Mouse (Mus musculus) spleen, postnatal 0 days (tissue): Measurements from ENCODE around the gene Rims3. TPM values are rescaled to one million over a fixed set of nuclear protein-coding genes. Genes with fewer than 3 reads are reported as not detected.

Experiments
- polyA plus RNA-seq: library from polyadenylated mRNA; unstranded; fragments of >200 nt; fragmentation: Nextera tagmentation; extraction: Ambion mirVana; gene quantifications from 2 replicates; pipeline ENCODE4 v1.2.1, GENCODE M21; 2015

The Rims3 gene
- 0.33 and 0.34 TPM in 2 replicates for polyA plus RNA-seq

DNA sequence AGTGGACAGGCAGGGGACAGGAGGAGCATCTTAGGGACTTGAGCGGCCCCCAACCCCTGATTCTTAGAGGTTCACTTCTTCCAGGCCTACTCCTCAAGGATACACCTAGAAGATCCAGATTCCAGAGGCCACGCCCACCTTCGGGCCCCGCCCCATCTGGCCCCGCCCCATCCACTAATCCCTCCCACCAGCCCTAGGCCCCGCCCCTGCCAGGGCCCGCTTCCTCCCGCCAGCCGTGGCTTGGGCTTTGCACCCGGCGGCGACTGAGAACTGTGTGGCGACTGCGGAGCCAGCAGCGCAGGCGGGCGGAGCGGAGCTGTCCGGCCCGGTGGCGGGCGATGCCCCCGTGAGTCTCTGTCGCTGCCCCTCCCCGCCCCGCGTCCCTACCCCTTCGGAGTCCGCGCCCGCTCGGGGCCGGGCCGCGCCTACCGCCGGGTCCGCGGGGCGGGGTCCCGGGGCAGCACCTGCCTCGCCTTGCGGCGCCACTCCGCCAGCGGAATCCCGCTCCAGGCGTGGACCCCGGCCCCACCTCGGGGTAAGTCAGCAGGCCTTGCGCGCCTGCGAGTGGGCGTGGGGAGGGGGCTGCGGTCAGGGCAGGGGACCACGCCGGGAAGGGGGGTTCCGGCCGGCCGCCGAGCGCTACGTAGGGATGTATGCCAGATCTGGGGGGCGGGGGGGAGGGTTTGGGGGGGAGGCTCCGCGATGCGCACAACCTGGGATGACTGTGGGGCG lies at the start of gene Rims3:
Gene Rims3, plus strand, starts transcription at position 229 of the 732 bp plus-strand sequence.

DNA sequence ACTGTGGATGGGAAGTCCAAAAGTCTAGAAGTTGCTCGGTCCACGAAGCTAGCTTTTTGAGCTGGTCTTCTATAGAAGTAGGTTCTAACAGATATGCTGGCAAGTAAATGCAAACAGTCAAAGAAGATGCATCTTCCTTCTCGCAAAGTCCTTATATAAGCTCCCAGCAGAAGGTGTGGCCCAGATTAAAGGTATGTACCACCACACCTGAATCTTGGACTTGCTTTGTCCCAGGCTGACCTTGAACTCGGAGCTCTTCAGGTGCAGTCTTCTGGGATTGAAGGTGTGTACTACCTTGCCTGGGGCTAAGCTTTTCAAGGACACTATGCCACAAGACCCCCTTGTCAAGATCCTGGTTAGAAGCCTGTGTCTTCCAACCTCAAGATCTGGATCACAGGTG lies 23.1 kb upstream of the Rims3 start, which contains the start of gene Nfyc:
Gene Nfyc, minus strand, starts transcription at position 101 of the 400 bp plus-strand sequence.

DNA sequence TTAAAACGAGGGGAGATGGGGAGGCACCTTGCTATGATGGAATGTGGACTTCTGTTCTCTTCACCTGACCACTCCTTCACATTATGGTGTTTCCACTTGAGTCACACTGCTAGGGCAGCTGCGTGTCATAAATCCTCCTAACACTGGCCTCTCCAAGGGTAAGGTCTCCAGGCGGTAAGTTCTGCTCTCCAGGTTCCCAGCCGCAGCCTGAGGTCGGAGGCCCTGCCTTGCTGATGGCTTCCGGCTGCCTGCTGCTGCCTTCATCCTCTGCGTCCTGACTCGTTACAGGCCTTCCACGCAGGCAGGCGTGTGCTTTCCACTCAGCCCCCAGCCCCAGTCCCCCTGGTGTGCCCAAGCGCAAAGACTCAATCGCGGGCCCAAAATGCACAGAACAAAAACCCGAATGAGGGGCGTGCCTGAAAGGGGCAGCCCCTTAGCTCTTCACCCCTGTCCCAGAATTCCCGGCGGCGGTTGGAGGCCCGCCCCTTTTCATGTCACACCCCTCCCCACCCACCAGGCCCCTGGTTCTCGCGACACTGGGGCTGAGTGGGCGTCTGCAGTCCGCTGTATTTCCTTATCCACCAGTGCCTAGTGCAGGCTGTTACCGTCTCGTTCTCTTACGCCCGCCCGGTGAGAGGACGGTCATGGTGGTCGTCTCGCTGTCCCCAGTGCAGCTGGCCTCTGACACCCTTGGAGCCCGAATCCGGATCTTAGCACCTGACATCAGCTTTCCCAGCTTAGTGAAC lies 70.1 kb downstream of the Rims3 start, which contains the start of gene Exo5:
Gene Exo5, minus strand, starts transcription at position 464 of the 746 bp plus-strand sequence.

Other genes starting within 250 kb of the Rims3 start
- gene Cited4, start 188.2 kb upstream of the Rims3 start, polyA plus RNA-seq = 56.9 and 92.3 TPM in 2 replicates
- 0.17 and 0.46 TPM in 2 replicates for gene Kcnq4, start 106.2 kb upstream of the Rims3 start, polyA plus RNA-seq
- 42.9 and 45.6 TPM in 2 replicates for gene Nfyc, start 23.2 kb upstream of the Rims3 start, polyA plus RNA-seq
- 9.3 and 11.4 TPM in 2 replicates for gene Exo5, start 70.2 kb downstream of the Rims3 start, polyA plus RNA-seq
- 2.4 and 2.8 TPM in 2 replicates for gene Zfp69, start 96.9 kb downstream of the Rims3 start, polyA plus RNA-seq
- gene Smap2, start 162.4 kb downstream of the Rims3 start, polyA plus RNA-seq = 27.8 and 30.9 TPM in 2 replicates
- 2.8 and 3.4 TPM in 2 replicates for gene Col9a2, start 184.6 kb downstream of the Rims3 start, polyA plus RNA-seq
- 18.4 and 18.9 TPM in 2 replicates for gene Zmpste24, start 243.4 kb downstream of the Rims3 start, polyA plus RNA-seq